Mouse (Mus musculus): ENCODE results near the gene Snhg11. TPM values are rescaled to one million over a fixed set of nuclear protein-coding genes. Genes with fewer than 3 reads are reported as not detected.
A peak's percentile ranks its signal among the peaks of the same experiment; 100 is the strongest.

Snhg11 gene
- polyA plus RNA-seq, 1 experiment, result 35.3 TPM

- no peaks in the 10 kb centered on the region for H3K27me3 ChIP-seq (replicated peaks; ENCODE audit: control insufficient read depth, insufficient read depth, low read length)
- peak overlapping the region; percentile 81 for H3K4me3 ChIP-seq (ENCODE audit: insufficient read depth, low read depth, low read length)
- peak overlapping the region; percentile 8; the same call in 1 of the 2 replicates for H3K27ac ChIP-seq (ENCODE audit: insufficient read depth, low read depth, low read length)
- no peaks in the 10 kb centered on the region; the same call in 1 of the 2 replicates for H3K36me3 ChIP-seq (ENCODE audit: control insufficient read depth, insufficient read depth, low read length)
- TF ChIP-seq CTCF (conservative IDR thresholded peaks at IDR 0.05; ENCODE audit: insufficient read depth, insufficient read length, low read depth, low read length) (peak; percentile 63), POLR2A (IDR thresholded peaks at IDR 0.05; ENCODE audit: low read depth, low read length) (no peak)
- DNase-seq, result peak; percentile 90
- under 1% methylated on average over 41 of the region's 41 CpGs for WGBS
- peaks cover 12% of the 10 kb centered on the region for H3K4me1 ChIP-seq (ENCODE audit: control insufficient read depth, insufficient read depth, low read length)
Measured at GRCm38 (mm10) chr2:158360873-158361677, 14.4 kb upstream of the Snhg11 start.

- 27% methylated on average over 8 of the region's 8 CpGs for WGBS
- Histone ChIP-seq H3K27ac (ENCODE audit: insufficient read depth, low read depth, low read length) (peak overlapping the region; percentile 80), H3K36me3 (ENCODE audit: control insufficient read depth, insufficient read depth, low read length) (no peaks in the 10 kb centered on the region; the same call in 1 of the 2 replicates), H3K4me3 (ENCODE audit: insufficient read depth, low read depth, low read length) (peak overlapping the region; percentile 27), H3K4me1 (ENCODE audit: control insufficient read depth, insufficient read depth, low read length) (peaks cover 12% of the 10 kb centered on the region), H3K27me3 (replicated peaks; ENCODE audit: control insufficient read depth, insufficient read depth, low read length) (no peaks in the 10 kb centered on the region)
- DNase-seq, result no peak
- TF ChIP-seq POLR2A (IDR thresholded peaks at IDR 0.05; ENCODE audit: low read depth, low read length), result no peak
- no peak; the same call in 1 of the 2 replicates for TF ChIP-seq CTCF (conservative IDR thresholded peaks at IDR 0.05; ENCODE audit: insufficient read depth, insufficient read length, low read depth, low read length)
Measured at GRCm38 (mm10) chr2:158361678-158362320, 13.6 kb upstream of the Snhg11 start.

- Histone ChIP-seq H3K4me1 (ENCODE audit: control insufficient read depth, insufficient read depth, low read length) (peaks cover 12% of the 10 kb centered on the region), H3K27ac (ENCODE audit: insufficient read depth, low read depth, low read length) (no peak overlapping the region), H3K4me3 (ENCODE audit: insufficient read depth, low read depth, low read length) (no peak overlapping the region), H3K36me3 (ENCODE audit: control insufficient read depth, insufficient read depth, low read length) (no peaks in the 10 kb centered on the region), H3K27me3 (replicated peaks; ENCODE audit: control insufficient read depth, insufficient read depth, low read length) (no peaks in the 10 kb centered on the region)
- 40% methylated on average over 4 of the region's 4 CpGs for WGBS
- peak; percentile 70 for DNase-seq
- TF ChIP-seq CTCF (conservative IDR thresholded peaks at IDR 0.05; ENCODE audit: insufficient read depth, insufficient read length, low read depth, low read length), result no peak
- TF ChIP-seq POLR2A (IDR thresholded peaks at IDR 0.05; ENCODE audit: low read depth, low read length), result no peak
Measured at GRCm38 (mm10) chr2:158364175-158364574, 11.3 kb upstream of the Snhg11 start.

GRCm38 (mm10) chr2:158365099-158365850 lies 10.2 kb upstream of the Snhg11 start:
- Histone ChIP-seq H3K4me1 (ENCODE audit: control insufficient read depth, insufficient read depth, low read length) (peaks cover 12% of the 10 kb centered on the region), H3K27ac (ENCODE audit: insufficient read depth, low read depth, low read length) (peak overlapping the region; percentile 83), H3K36me3 (ENCODE audit: control insufficient read depth, insufficient read depth, low read length) (no peaks in the 10 kb centered on the region), H3K4me3 (ENCODE audit: insufficient read depth, low read depth, low read length) (no peak overlapping the region), H3K27me3 (replicated peaks; ENCODE audit: control insufficient read depth, insufficient read depth, low read length) (no peaks in the 10 kb centered on the region)
- DNase-seq, result peak; percentile 18
- TF ChIP-seq POLR2A (IDR thresholded peaks at IDR 0.05; ENCODE audit: low read depth, low read length) (no peak), CTCF (conservative IDR thresholded peaks at IDR 0.05; ENCODE audit: insufficient read depth, insufficient read length, low read depth, low read length) (no peak)
- 51% methylated on average over 12 of the region's 12 CpGs for WGBS

- H3K27me3 ChIP-seq (replicated peaks; ENCODE audit: control insufficient read depth, insufficient read depth, low read length), result no peaks in the 10 kb centered on the region
- 90% methylated on average over 5 of the region's 5 CpGs for whole genome bisulfite sequencing
- peaks cover 6% of the 10 kb centered on the region for H3K4me1 ChIP-seq (ENCODE audit: control insufficient read depth, insufficient read depth, low read length)
- H3K4me3 ChIP-seq (ENCODE audit: insufficient read depth, low read depth, low read length), result no peak overlapping the region
- DNase-seq, result no peak
- TF ChIP-seq CTCF (conservative IDR thresholded peaks at IDR 0.05; ENCODE audit: insufficient read depth, insufficient read length, low read depth, low read length), result no peak
- no peak for TF ChIP-seq POLR2A (IDR thresholded peaks at IDR 0.05; ENCODE audit: low read depth, low read length)
- H3K36me3 ChIP-seq (ENCODE audit: control insufficient read depth, insufficient read depth, low read length), result no peaks in the 10 kb centered on the region
- no peak overlapping the region for H3K27ac ChIP-seq (ENCODE audit: insufficient read depth, low read depth, low read length)
Measured at GRCm38 (mm10) chr2:158367654-158368053, 7.8 kb upstream of the Snhg11 start.

GRCm38 (mm10) chr2:158368313-158368712 lies 7.1 kb upstream of the Snhg11 start:
- H3K4me3 ChIP-seq (ENCODE audit: insufficient read depth, low read depth, low read length), result no peak overlapping the region
- TF ChIP-seq POLR2A (IDR thresholded peaks at IDR 0.05; ENCODE audit: low read depth, low read length), result no peak
- no peaks in the 10 kb centered on the region for H3K27me3 ChIP-seq (replicated peaks; ENCODE audit: control insufficient read depth, insufficient read depth, low read length)
- DNase-seq, result no peak
- WGBS, result 88% methylated on average over 8 of the region's 8 CpGs
- no peak overlapping the region for H3K27ac ChIP-seq (ENCODE audit: insufficient read depth, low read depth, low read length)
- peaks cover 6% of the 10 kb centered on the region for H3K4me1 ChIP-seq (ENCODE audit: control insufficient read depth, insufficient read depth, low read length)
- no peaks in the 10 kb centered on the region for H3K36me3 ChIP-seq (ENCODE audit: control insufficient read depth, insufficient read depth, low read length)
